Mouse (Mus musculus): ENCODE results near the gene Hoxa11. TPM values are rescaled to one million over a fixed set of nuclear protein-coding genes. Genes with fewer than 3 reads are reported as not detected.

The Hoxa11 gene
- polyA plus RNA-seq, 1 experiment = not detected

GRCm38 (mm10) chr6:52237346-52238154 is 8.1 kb downstream of the Hoxa11 start:
- Histone ChIP-seq H3K27ac (ENCODE audit: insufficient read depth, low read length) (no peak overlapping the region), H3K27me3 (ENCODE audit: control insufficient read depth, insufficient read depth, low read length) (peaks cover 49% of the 10 kb centered on the region)
- no peak for TF ChIP-seq CTCF (IDR thresholded peaks at IDR 0.05; ENCODE audit: extremely low read depth, insufficient read depth, insufficient read length, insufficient replicate concordance)

GRCm38 (mm10) chr6:52236806-52237205 is 8.8 kb downstream of the Hoxa11 start:
- no peak for TF ChIP-seq CTCF (IDR thresholded peaks at IDR 0.05; ENCODE audit: extremely low read depth, insufficient read depth, insufficient read length, insufficient replicate concordance)
- TF ChIP-seq POLR2A (IDR thresholded peaks at IDR 0.05; ENCODE audit: low read depth, low read length) = no peak
- Histone ChIP-seq H3K36me3 (ENCODE audit: control insufficient read depth, insufficient read depth, low read length) (no peaks in the 10 kb centered on the region), H3K4me3 (ENCODE audit: extremely low read depth, insufficient read depth, insufficient read length) (no peak overlapping the region), H3K4me1 (ENCODE audit: control insufficient read depth, insufficient read depth, insufficient read length) (peaks cover 10% of the 10 kb centered on the region), H3K27me3 (ENCODE audit: control insufficient read depth, insufficient read depth, low read length) (peaks cover 50% of the 10 kb centered on the region), H3K27ac (ENCODE audit: insufficient read depth, low read length) (no peak overlapping the region)
- DNase-seq (ENCODE audit: low read depth in 1 of 2, low spot score in 2 of 2) = no peak
- 83% methylated on average over 3 of the region's 3 CpGs for WGBS

More at GRCm38 (mm10) chr6:52237346-52238154, 8.1 kb downstream of the Hoxa11 start:
- H3K4me3 ChIP-seq (ENCODE audit: extremely low read depth, insufficient read depth, insufficient read length) = no peak overlapping the region
- 79% methylated on average over 10 of the region's 10 CpGs for WGBS
- H3K36me3 ChIP-seq (ENCODE audit: control insufficient read depth, insufficient read depth, low read length) = no peaks in the 10 kb centered on the region
- H3K4me1 ChIP-seq (ENCODE audit: control insufficient read depth, insufficient read depth, insufficient read length) = peaks cover 7% of the 10 kb centered on the region
- DNase-seq (ENCODE audit: low read depth in 1 of 2, low spot score in 2 of 2) = no peak

- Histone ChIP-seq H3K27me3 (ENCODE audit: control insufficient read depth, insufficient read depth, low read length) (peaks cover 46% of the 10 kb centered on the region), H3K4me3 (ENCODE audit: extremely low read depth, insufficient read depth, insufficient read length) (no peak overlapping the region), H3K36me3 (ENCODE audit: control insufficient read depth, insufficient read depth, low read length) (no peaks in the 10 kb centered on the region), H3K27ac (ENCODE audit: insufficient read depth, low read length) (no peak overlapping the region), H3K4me1 (ENCODE audit: control insufficient read depth, insufficient read depth, insufficient read length) (peaks cover 10% of the 10 kb centered on the region)
- 83% methylated on average over 6 of the region's 6 CpGs for WGBS
- DNase-seq (ENCODE audit: low read depth in 1 of 2, low spot score in 2 of 2) = no peak
- no peak for TF ChIP-seq POLR2A (IDR thresholded peaks at IDR 0.05; ENCODE audit: low read depth, low read length)
- no peak for TF ChIP-seq CTCF (IDR thresholded peaks at IDR 0.05; ENCODE audit: extremely low read depth, insufficient read depth, insufficient read length, insufficient replicate concordance)
These were observed 9.7 kb downstream of the Hoxa11 start for GRCm38 (mm10) chr6:52235866-52236265.

- Histone ChIP-seq H3K36me3 (ENCODE audit: control insufficient read depth, insufficient read depth, low read length) (no peaks in the 10 kb centered on the region), H3K27ac (ENCODE audit: insufficient read depth, low read length) (no peak overlapping the region), H3K4me3 (ENCODE audit: extremely low read depth, insufficient read depth, insufficient read length) (no peak overlapping the region), H3K4me1 (ENCODE audit: control insufficient read depth, insufficient read depth, insufficient read length) (peaks cover 10% of the 10 kb centered on the region), H3K27me3 (ENCODE audit: control insufficient read depth, insufficient read depth, low read length) (peaks cover 46% of the 10 kb centered on the region)
- no peak for DNase-seq (ENCODE audit: low read depth in 1 of 2, low spot score in 2 of 2)
- TF ChIP-seq CTCF (IDR thresholded peaks at IDR 0.05; ENCODE audit: extremely low read depth, insufficient read depth, insufficient read length, insufficient replicate concordance) = no peak
- no peak for TF ChIP-seq POLR2A (IDR thresholded peaks at IDR 0.05; ENCODE audit: low read depth, low read length)
- 83% methylated on average over 9 of the region's 9 CpGs for WGBS
These were observed 10.3 kb downstream of the Hoxa11 start for GRCm38 (mm10) chr6:52235267-52235666.

GRCm38 (mm10) chr6:52234428-52235140 is 11.0 kb downstream of the Hoxa11 start:
- Histone ChIP-seq H3K27me3 (ENCODE audit: control insufficient read depth, insufficient read depth, low read length) (peaks cover 48% of the 10 kb centered on the region), H3K36me3 (ENCODE audit: control insufficient read depth, insufficient read depth, low read length) (no peaks in the 10 kb centered on the region), H3K27ac (ENCODE audit: insufficient read depth, low read length) (no peak overlapping the region), H3K4me1 (ENCODE audit: control insufficient read depth, insufficient read depth, insufficient read length) (peaks cover 15% of the 10 kb centered on the region), H3K4me3 (ENCODE audit: extremely low read depth, insufficient read depth, insufficient read length) (no peak overlapping the region)
- TF ChIP-seq POLR2A (IDR thresholded peaks at IDR 0.05; ENCODE audit: low read depth, low read length) (no peak), CTCF (IDR thresholded peaks at IDR 0.05; ENCODE audit: extremely low read depth, insufficient read depth, insufficient read length, insufficient replicate concordance) (no peak)
- DNase-seq (ENCODE audit: low read depth in 1 of 2, low spot score in 2 of 2) = no peak
- 3% methylated on average over 68 of the region's 68 CpGs for WGBS

GRCm38 (mm10) chr6:52233546-52234427 is 11.8 kb downstream of the Hoxa11 start:
- 4% methylated on average over 70 of the region's 70 CpGs for WGBS
- H3K27ac ChIP-seq (ENCODE audit: insufficient read depth, low read length) = no peak overlapping the region
- peaks cover 50% of the 10 kb centered on the region for H3K27me3 ChIP-seq (ENCODE audit: control insufficient read depth, insufficient read depth, low read length)
- no peaks in the 10 kb centered on the region for H3K36me3 ChIP-seq (ENCODE audit: control insufficient read depth, insufficient read depth, low read length)
- no peak overlapping the region for H3K4me3 ChIP-seq (ENCODE audit: extremely low read depth, insufficient read depth, insufficient read length)
- TF ChIP-seq POLR2A (IDR thresholded peaks at IDR 0.05; ENCODE audit: low read depth, low read length) (no peak), CTCF (IDR thresholded peaks at IDR 0.05; ENCODE audit: extremely low read depth, insufficient read depth, insufficient read length, insufficient replicate concordance) (no peak)
- H3K4me1 ChIP-seq (ENCODE audit: control insufficient read depth, insufficient read depth, insufficient read length) = peaks cover 20% of the 10 kb centered on the region
- DNase-seq (ENCODE audit: low read depth in 1 of 2, low spot score in 2 of 2) = no peak
